Mouse (Mus musculus) limb, embryonic 14.5 days (tissue): Measurements from ENCODE around the gene Gm37240. TPM values are rescaled to one million over a fixed set of nuclear protein-coding genes. Genes with fewer than 3 reads are reported as not detected.

ENCODE experiments used
- ATAC-seq: fragments of 200-750 bp; cut with Nextera tagmentation; 2 replicates; pipeline ENCODE4 v1.8.0; 2017; ENCODE audit warnings: low read depth, moderate number of reproducible peaks, moderate TSS enrichment; ENCODE audit not compliant: low FRiP score
- DNase-seq: peaks from one replicate; pipeline ENCODE4 v3.0.0-alpha.2; 2015; ENCODE audit warnings: low spot score
- H3K27ac ChIP-seq: fragments of 300-500 bp; sonication (generic); replicated peaks from 2 replicates; pipeline ENCODE4 v1.5.1; 2014; ENCODE audit warnings: low read depth, mild to moderate bottlenecking, low read length, moderate library complexity, mixed read lengths
- H3K27me3 ChIP-seq: fragments of 300-500 bp; sonication (generic); 2 replicates; pipeline ENCODE4 v1.6.1; 2014; ENCODE audit warnings: low read length, mixed read lengths; ENCODE audit not compliant: control insufficient read depth, insufficient read depth
- H3K36me3 ChIP-seq: fragments of 300-500 bp; sonication (generic); 2 replicates; pipeline ENCODE4 v1.6.1; 2014; ENCODE audit warnings: mild to moderate bottlenecking, low read length, moderate library complexity, mixed read lengths; ENCODE audit not compliant: control insufficient read depth, insufficient read depth
- H3K4me1 ChIP-seq: fragments of 300-500 bp; sonication (generic); 2 replicates; pipeline ENCODE4 v1.6.1; 2014; ENCODE audit warnings: antibody characterized with exemption, low read length, mixed read lengths; ENCODE audit not compliant: control insufficient read depth, insufficient read depth
- H3K4me2 ChIP-seq: fragments of 300-500 bp; sonication (generic); replicated peaks from 2 replicates; pipeline ENCODE4 v1.6.1; 2014; ENCODE audit warnings: low read depth, mild to moderate bottlenecking, low read length, moderate library complexity; ENCODE audit not compliant: severe bottlenecking
- H3K4me3 ChIP-seq: fragments of 300-500 bp; sonication (generic); replicated peaks from 2 replicates; pipeline ENCODE4 v1.5.1; 2014; ENCODE audit warnings: low read length
- H3K9ac ChIP-seq: fragments of 300-500 bp; sonication (generic); 2 replicates; pipeline ENCODE4 v1.6.1; 2014; ENCODE audit warnings: mild to moderate bottlenecking, low read depth, low read length, moderate library complexity; ENCODE audit not compliant: severe bottlenecking
- H3K9me3 ChIP-seq: fragments of 300-500 bp; sonication (generic); 2 replicates; pipeline ENCODE4 v1.6.1; 2016; ENCODE audit warnings: low read length; ENCODE audit not compliant: control insufficient read depth
- POLR2A ChIP-seq: fragments of 200-500 bp; IDR thresholded peaks from 2 replicates; pipeline ENCODE4 v1.8.0; 2012; ENCODE audit warnings: inconsistent platforms, mild to moderate bottlenecking, moderate library complexity, borderline replicate concordance; ENCODE audit not compliant: insufficient read depth, insufficient read length; ENCODE audit errors: extremely low read depth
- WGBS: fragments of 180-500 bp; shearing (Covaris S2); extraction: QIAGEN DNeasy Blood & Tissue Kit; methylation state at CpG from one replicate; pipeline ENCODE4 v1.1.7; 2014; 5-methylcytosine and 5-hydroxymethylcytosine counted together
- polyA plus RNA-seq, 2 experiments: library from polyadenylated mRNA; depleted of rRNA in 1 of 2; stranded (reverse) in 1 of 2; unstranded in 1 of 2; fragments of >200 nt; fragmentation: Nextera tagmentation in 1 of 2; extraction: Ambion mirVana in 1 of 2; gene quantifications; 2 replicates each; pipeline versions ENCODE4 v1.2.1 to v1.2.3; 2012 to 2014

Gene Gm37240
- polyA plus RNA-seq, 2 experiments = 2.0 to 13.4 TPM

DNA sequence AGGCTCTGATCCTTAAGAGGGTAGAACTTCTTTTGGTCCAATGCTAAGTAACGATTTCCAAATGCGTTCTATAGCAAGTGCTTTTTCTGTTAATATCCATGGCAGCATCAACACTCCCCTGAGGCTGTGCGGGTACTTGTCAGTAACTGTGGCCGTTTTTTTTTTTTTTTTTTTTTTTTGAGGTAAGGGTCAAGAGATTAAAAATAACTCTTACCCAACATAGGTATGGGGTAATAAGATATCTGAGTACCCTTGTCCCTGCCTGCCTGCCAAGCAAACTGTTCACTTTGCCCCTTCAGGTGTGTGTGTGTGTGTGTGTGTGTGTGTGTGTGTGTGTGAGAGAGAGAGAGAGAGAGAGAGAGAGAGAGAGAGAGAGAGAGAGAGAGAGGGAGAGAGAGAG lies 1403.0 kb downstream of the Gm37240 start:
- DNase-seq = no peak
- Histone ChIP-seq H3K27ac (no peak overlapping the region), H3K9me3 (no peaks in the 10 kb centered on the region), H3K4me2 (no peak overlapping the region), H3K4me1 (peaks cover 5% of the 10 kb centered on the region; the same call in 1 of the 2 replicates), H3K4me3 (no peak overlapping the region), H3K36me3 (no peaks in the 10 kb centered on the region), H3K9ac (no peak overlapping the region), H3K27me3 (peaks cover 14% of the 10 kb centered on the region; the same call in 1 of the 2 replicates)
- TF ChIP-seq POLR2A = no peak
- no peak for ATAC-seq
- WGBS = 66% methylated on average over 4 of the region's 4 CpGs

DNA sequence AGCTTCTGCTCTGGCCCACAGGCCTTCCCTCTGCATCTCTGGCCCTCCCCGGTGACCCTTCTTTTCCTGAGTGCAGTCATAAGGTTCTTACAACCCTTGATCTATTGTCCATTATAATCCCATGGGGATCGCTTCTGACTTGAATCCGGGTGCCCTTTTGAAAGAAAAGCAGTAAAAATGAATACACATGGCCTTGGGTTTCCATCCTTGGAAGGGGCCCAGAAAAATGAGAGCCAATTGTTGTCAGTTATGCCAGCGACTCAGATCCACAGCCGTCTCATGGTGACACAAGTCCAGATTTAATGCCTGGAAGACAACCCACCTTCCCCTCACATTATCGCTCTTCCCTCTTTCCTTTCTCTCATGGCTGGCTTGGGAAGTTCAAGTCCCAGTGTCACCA lies 1405.2 kb downstream of the Gm37240 start:
- ATAC-seq (no peak), DNase-seq (no peak)
- 70% methylated on average over 6 of the region's 6 CpGs for WGBS
- no peak overlapping the region for H3K4me3 ChIP-seq
- peaks cover 12% of the 10 kb centered on the region; the same call in 1 of the 2 replicates for H3K4me1 ChIP-seq
- H3K27ac ChIP-seq = no peak overlapping the region
- H3K9ac ChIP-seq = no peak overlapping the region
- no peaks in the 10 kb centered on the region for H3K36me3 ChIP-seq
- no peak overlapping the region for H3K4me2 ChIP-seq
- TF ChIP-seq POLR2A = no peak
- no peaks in the 10 kb centered on the region for H3K9me3 ChIP-seq
- peaks cover 30% of the 10 kb centered on the region for H3K27me3 ChIP-seq

DNA sequence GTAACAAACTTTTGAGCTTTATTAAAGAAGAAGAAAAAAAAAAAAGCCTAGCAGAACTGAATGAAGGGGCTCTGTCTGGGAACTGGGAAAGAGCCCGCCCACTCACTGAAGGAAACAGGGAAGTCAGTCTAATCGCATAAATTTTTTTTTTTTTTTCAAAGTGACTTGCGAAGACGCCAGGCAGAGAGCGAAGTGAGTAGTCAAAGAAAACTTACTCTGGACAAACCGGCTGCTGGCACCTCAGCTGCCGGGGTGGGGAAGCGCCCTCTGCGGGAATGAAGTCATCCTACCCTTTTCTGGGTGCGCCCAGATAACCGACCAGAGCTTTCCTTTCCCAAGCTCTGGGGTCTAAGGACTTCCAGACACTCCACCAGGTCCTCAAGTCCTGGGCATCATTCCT lies 1406.2 kb downstream of the Gm37240 start:
- peaks cover 12% of the 10 kb centered on the region; the same call in 1 of the 2 replicates for H3K4me1 ChIP-seq
- H3K4me2 ChIP-seq = peak overlapping the region; percentile 100
- H3K9me3 ChIP-seq = no peaks in the 10 kb centered on the region
- H3K9ac ChIP-seq = peak overlapping the region; percentile 65; the same call in 1 of the 2 replicates
- H3K27ac ChIP-seq = no peak overlapping the region
- H3K36me3 ChIP-seq = no peaks in the 10 kb centered on the region
- TF ChIP-seq POLR2A = no peak
- peak; percentile 38 for DNase-seq
- 9% methylated on average over 11 of the region's 11 CpGs for WGBS
- no peak for ATAC-seq
- H3K27me3 ChIP-seq = peaks cover 30% of the 10 kb centered on the region
- H3K4me3 ChIP-seq = peak overlapping the region; percentile 64

DNA sequence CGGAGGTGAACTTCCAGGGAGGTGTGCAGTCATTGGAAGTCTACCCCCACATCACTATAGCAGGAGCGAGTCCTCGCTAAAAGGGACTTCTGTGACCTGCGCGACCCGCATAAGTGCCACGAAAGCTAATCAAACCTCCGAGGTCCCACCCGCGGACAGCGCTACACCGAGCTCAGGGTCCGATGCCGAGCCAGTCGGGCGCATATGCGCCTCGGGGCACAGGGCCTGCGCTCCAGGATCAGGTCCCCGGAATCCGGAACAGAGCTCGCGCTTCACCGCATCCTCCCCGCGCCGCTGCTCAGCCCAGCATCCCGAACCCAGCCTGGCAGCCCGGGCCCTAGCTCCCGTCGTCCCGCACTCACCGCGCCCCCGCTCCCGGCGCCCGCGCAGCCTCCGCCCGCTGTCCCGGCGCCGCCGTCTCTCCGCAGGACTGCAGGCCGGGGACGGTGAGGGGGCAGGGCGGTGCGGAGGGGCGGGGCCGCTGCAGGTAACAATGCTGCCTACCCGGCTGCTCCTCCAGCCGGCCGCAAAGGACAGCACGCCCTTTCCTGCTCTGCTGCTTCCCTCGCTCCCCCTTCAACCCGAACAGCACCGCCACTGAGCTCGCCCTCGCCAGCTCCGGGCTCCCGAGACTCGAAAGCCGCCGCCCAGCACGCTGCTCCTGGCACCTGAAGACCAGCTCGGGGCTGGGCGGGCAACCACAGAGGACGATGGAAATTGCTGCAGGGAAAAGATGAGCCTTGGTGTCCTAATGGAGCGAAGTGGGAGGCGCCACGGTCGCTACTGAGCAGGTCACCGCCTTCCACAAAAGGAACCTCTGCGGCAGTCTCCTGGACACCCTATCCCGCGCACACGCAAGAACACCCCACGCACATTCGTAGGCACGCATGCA lies 1407.1 kb downstream of the Gm37240 start, which contains the start of gene Fhdc1:
Fhdc1 (minus strand) TSS at position 424 of the 892 bp plus-strand sequence.
- WGBS = 2% methylated on average over 46 of the region's 82 CpGs
- no peak within 1 kb of the TSS for H3K27ac ChIP-seq
- TF ChIP-seq POLR2A = no peak
- peaks cover 30% of the 10 kb centered on the region for H3K27me3 ChIP-seq
- H3K4me1 ChIP-seq = peaks cover 12% of the 10 kb centered on the region; the same call in 1 of the 2 replicates
- ATAC-seq (peak; percentile 68), DNase-seq (no peak)
- peak within 1 kb of the TSS; percentile 100 for H3K4me2 ChIP-seq
- no peaks in the 10 kb centered on the region for H3K9me3 ChIP-seq
- H3K36me3 ChIP-seq = no peaks in the 10 kb centered on the region
- H3K9ac ChIP-seq = peak within 1 kb of the TSS; percentile 65
- H3K4me3 ChIP-seq = peak within 1 kb of the TSS; percentile 64

DNA sequence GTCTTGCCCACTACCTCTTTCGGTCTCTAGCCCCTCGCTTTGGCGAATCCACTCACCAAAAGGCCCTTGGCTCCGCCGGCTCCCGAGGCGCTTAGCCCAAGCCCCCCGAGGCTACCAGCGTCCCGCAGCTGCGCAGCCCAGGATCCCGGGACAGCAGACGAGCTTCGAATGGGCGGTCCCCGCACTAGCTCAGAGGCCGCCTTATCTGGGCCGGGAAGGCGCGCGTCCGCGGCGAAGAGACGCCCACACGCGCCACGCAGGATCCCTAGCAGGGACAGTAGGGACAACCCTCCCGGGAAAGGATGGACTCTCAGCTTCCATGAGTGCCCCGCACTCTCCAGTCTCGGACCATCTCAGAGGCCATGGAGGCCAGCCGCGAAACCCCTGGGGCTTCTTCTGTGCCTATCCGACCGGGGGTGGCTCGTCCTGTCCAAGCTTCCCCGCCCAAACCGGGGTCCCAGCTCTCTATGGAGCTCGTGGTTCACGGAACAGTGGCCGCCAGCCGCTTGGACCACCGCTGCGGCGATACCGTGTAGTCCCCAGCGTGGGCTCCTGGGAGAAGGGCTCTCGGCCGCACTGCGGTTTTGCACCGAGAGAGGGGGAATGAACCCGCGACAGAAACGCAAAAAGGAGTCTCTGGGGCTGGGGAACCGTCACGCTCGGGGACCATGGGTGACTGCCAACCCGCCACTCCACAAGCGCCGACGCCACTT lies 1407.9 kb downstream of the Gm37240 start:
- no peak for DNase-seq
- H3K27me3 ChIP-seq = peaks cover 30% of the 10 kb centered on the region
- H3K27ac ChIP-seq = no peak overlapping the region
- TF ChIP-seq POLR2A = no peak
- peak overlapping the region; percentile 65 for H3K9ac ChIP-seq
- H3K9me3 ChIP-seq = no peaks in the 10 kb centered on the region
- H3K4me2 ChIP-seq = peak overlapping the region; percentile 100
- whole genome bisulfite sequencing = 2% methylated on average over 58 of the region's 61 CpGs
- peaks cover 14% of the 10 kb centered on the region for H3K4me1 ChIP-seq
- peak; percentile 58; the same call in 1 of the 2 replicates for ATAC-seq
- no peaks in the 10 kb centered on the region for H3K36me3 ChIP-seq
- H3K4me3 ChIP-seq = peak overlapping the region; percentile 64
